Mouse (Mus musculus) brain, embryonic 14.5 days (tissue): ENCODE data around the gene Trmt2b. TPM values are rescaled to one million over a fixed set of nuclear protein-coding genes. Genes with fewer than 3 reads are reported as not detected.

Source experiments
- DNase-seq: peaks from one replicate; pipeline ENCODE4 v3.0.0-alpha.2; 2011; ENCODE audit warnings: low read depth
- CTCF ChIP-seq: fragments of 200-500 bp; IDR thresholded peaks from 2 replicates; pipeline ENCODE4 v1.5.1; 2012; ENCODE audit warnings: inconsistent platforms, mild to moderate bottlenecking, moderate library complexity, borderline replicate concordance; ENCODE audit not compliant: insufficient read depth, insufficient read length; ENCODE audit errors: extremely low read depth
- POLR2A ChIP-seq: fragments of 200-500 bp; IDR thresholded peaks from 2 replicates; pipeline ENCODE4 v1.6.1; 2012; ENCODE audit warnings: mild to moderate bottlenecking, inconsistent platforms, borderline replicate concordance; ENCODE audit not compliant: poor library complexity, insufficient read depth, insufficient read length, severe bottlenecking; ENCODE audit errors: extremely low read depth
- polyA plus RNA-seq: library from polyadenylated mRNA; depleted of rRNA; stranded (reverse); fragments of >200 nt; gene quantifications from 2 replicates; pipeline ENCODE4 v1.2.3, GENCODE M21; 2012

Gene Trmt2b
- polyA plus RNA-seq, 1 experiment = 5.6 TPM

DNA sequence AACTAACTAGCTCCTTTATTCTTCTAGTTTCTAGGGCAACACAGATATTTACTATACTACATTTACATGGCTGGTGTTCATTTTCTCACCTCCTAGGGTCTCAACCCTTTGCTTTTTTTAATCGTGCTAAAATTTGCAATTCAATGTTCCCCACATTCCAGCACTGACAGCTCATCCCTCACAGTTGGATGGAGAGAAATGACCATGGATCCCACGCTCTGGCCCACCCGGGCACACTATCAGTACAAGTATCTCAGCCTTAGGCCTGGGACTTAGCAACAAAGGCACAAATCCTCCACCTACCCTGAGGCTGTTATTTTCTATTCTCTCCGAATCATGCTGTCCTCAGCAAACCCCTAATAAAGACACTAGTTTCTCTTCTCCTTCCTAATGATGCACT is 9.0 kb upstream of the Trmt2b start:
- DNase-seq = peak; percentile 62
- TF ChIP-seq CTCF = no peak
- TF ChIP-seq POLR2A = no peak

DNA sequence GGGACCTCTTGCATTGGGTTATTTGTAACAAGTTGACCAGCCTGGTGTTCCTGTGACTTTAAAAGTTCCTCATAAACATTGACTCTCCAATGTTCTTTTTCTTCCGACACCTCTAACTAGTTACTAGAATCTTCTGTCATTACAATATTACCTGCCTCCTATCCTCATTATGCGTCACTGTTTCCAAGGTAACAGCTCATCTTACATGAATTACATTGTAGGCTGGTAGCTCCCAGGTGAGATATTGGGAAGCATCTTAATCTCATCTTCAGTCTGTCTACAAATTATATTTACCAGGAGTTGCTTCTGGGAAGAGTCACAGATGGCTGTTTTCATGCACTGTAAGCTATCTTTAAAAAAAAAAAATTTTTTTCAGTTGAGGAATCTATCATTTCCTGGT is 8.3 kb upstream of the Trmt2b start:
- TF ChIP-seq CTCF = no peak
- no peak for TF ChIP-seq POLR2A
- peak; percentile 35 for DNase-seq

GRCm38 (mm10) chrX:134280531-134280930 is 3.7 kb upstream of the Trmt2b start:
- DNase-seq = no peak
- TF ChIP-seq CTCF (no peak), POLR2A (no peak)

DNA sequence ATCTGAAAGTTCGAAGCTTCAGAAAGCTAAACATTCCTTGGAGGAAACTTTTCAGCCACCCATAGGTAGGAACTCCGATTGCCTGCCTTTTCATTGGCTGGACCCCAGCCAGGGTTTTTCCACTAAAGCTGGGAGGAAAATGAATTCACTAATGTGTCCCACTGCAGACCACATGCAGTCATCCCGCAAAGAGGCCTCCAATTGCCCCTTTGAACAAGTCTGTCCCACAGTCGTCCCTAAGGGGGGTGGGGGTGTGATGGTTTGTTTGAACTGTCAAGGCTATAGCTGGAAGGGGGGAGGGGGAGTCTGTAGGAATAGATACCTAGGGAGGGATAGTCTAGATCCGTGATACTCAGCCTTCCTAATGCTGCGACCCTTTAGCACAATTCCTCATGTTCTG is 1.1 kb downstream of the Trmt2b start:
- TF ChIP-seq POLR2A = no peak
- TF ChIP-seq CTCF = no peak
- DNase-seq = peak; percentile 58

GRCm38 (mm10) chrX:134262129-134262528 is 14.7 kb downstream of the Trmt2b start:
- TF ChIP-seq CTCF = no peak
- no peak for TF ChIP-seq POLR2A
- DNase-seq = peak; percentile 64

DNA sequence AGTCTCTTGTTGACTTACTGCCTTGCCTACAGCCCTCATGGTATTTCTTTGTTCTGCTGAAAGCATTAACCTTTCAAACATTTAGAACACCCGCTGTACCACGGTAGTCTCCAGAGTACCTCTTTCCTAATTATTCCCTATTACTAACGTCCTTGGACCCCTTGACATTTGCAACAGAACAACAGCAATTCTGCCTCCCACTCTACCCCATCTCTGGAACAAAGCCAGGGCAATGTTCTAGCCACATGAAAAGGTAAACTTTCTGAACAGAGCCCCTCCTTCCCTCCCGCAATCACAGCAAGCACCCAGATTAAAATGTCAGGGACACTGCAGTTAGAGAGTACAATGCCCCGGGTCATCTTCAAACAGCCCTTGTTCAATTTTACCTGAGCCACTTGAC is 15.6 kb downstream of the Trmt2b start:
- no peak for TF ChIP-seq CTCF
- no peak for TF ChIP-seq POLR2A
- peak; percentile 5 for DNase-seq

DNA sequence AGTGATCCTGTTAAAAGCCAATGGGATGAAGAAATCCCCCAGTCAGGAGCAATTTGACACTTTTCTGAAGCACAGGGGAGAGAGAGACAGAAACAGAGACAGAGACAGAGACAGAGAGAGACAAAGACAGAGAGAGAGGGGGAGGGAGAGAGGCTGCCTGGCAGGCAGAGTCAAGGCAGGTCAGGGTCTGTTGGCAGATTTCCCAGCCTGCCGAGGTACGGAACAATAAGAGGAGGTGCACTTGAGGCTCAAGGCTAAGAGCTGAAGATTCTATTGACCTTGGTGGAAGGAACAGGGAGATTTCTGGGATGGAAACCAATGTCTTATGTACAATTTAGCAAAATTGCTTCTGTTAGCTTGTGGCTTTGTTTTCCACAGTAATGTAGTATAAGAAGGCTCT is 28.6 kb downstream of the Trmt2b start:
- TF ChIP-seq CTCF (no peak), POLR2A (no peak)
- peak; percentile 7 for DNase-seq

DNA sequence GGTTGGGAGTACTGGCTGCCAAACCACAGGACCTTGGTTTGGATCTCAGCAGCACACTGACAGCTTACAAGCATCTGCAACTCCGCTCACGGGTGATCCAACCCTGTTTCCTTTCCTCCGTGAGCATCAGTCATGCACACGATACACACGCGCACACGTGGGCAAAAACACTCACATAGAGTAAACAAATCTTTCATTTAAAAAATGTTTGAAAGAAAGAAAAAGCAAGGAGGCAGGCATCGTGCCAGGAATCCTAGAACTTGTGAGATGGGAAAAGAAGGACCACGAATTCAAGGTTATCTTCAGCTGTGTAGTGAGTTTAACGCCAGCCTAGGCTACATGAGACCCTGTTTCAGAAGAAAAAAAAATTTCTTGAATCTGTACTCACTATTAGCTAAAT is 30.8 kb downstream of the Trmt2b start:
- no peak for DNase-seq
- TF ChIP-seq CTCF (no peak), POLR2A (no peak)

DNA sequence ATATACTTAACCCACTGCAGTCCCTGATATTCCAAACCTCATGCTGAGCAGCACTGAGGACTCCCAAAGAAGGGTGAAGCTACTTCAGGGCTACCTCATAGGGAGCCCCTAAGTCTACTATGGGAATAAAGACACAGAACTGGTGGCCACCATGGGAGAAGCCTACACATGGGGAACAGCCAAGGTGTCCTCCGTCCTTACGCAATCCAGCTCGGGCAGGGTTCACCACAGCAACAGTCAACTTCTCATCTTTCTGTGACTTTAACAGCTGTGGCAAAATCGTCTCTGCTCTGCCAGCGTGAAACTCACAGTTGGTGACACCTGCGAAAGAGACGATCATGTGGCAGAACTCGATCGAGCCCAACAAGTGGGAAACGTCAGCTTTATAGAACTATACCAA is 38.5 kb downstream of the Trmt2b start:
- no peak for TF ChIP-seq CTCF
- no peak for TF ChIP-seq POLR2A
- no peak for DNase-seq

- no peak for TF ChIP-seq POLR2A
- no peak for TF ChIP-seq CTCF
These were observed 43.7 kb downstream of the Trmt2b start for GRCm38 (mm10) chrX:134233048-134233447.

DNA sequence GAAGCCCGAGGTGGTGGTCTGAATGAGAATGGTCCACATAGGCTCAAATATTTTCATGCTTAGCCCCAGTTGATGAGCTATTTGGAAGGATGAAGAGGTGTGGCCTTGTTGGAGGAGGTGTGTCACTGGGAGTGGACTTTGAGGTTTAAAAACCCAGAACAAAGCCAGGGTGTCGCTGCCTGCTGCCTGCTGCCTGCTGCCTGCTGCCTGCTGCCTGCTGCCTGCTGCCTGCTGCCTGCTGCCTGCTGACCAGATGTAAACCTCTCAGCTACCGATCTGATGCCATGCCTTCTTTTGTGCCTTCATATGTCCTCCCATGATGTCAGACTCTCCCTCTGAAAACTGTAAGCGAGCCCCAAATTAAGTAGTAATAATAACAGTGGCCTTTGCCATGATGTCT is 54.9 kb downstream of the Trmt2b start, which contains the start of gene Nox1:
Gene Nox1, minus strand, starts transcription at position 101 of the 400 bp plus-strand sequence.
- DNase-seq = no peak
- no peak for TF ChIP-seq POLR2A
- TF ChIP-seq CTCF = no peak

More at GRCm38 (mm10) chrX:134233048-134233447, 43.7 kb downstream of the Trmt2b start:
- DNase-seq = no peak

- no peak for TF ChIP-seq POLR2A
- no peak for TF ChIP-seq CTCF
- no peak for DNase-seq
These were observed 56.2 kb downstream of the Trmt2b start for GRCm38 (mm10) chrX:134220618-134221017.
